Mouse (Mus musculus) testis, postnatal 10 days (tissue): ENCODE measurements around the gene Cd207.
"Not testable (repeated sequence)": the region's sequence is repeated elsewhere in the genome, so short reads cannot be mapped to it uniquely, and the experiment has no call there.

Experiments
- DNase-seq: peaks from one replicate; pipeline ENCODE4 v3.0.0; 2021; ENCODE audit warnings: low spot score

Gene Cd207

DNA sequence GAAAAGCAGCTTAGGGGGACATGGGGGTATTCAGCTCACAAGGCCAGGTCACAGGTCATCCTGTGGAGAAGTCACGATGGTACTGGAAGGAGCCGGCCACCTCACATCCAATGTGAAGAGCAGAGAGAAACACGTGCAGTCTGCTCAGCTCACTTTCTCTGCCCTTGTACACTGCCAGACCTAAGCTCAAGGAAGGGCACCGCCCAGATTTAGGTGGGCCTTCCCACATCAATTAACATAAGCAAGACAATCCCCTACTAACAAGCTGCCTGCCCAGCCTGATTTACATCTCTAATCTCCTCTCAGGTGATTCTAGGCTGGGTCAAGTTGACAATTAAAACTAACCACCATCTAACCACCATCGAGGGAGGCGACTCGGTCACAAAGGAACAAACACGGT lies 20.3 kb upstream of the Cd207 start:
- no peak for DNase-seq

DNA sequence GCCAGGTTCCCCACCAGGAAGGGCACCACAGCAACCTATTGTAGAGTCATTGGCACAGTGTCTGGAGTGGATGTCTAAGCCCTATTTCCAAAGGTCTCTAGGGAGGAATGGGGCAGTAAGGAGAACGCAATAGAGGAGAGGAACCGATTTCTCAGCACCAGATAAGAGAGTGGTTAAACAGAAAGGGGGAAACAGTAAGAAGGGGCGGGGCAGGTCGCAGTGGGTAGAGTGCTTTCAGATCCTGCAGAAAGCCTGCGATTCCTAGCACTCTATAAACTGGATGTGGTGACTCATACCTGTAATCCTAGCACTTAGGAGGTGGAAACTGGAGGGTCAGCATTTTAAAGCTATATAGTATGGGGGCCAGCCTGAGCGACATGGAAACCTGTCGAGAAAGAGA lies 19.0 kb upstream of the Cd207 start:
- no peak for DNase-seq

DNA sequence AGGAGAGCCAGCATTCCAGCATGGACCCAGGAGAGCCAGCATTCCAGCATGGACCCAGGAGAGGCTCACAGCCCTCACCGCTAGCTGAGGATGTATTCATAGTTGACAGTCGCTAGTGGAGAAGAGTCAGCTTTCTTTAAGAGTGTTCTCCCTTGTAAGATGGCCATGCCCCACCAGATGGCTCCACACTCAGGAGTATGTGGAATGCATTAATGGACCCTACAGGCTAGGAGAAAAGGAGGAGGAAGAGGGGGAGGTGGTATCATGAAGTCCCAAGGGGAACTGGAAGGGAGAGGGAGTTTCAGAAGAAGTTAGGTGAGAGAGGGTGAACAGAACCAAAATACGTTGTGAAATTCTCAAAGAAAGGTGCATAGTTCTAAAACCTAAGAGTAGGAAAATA lies 18.1 kb upstream of the Cd207 start:
- DNase-seq, result no peak

DNA sequence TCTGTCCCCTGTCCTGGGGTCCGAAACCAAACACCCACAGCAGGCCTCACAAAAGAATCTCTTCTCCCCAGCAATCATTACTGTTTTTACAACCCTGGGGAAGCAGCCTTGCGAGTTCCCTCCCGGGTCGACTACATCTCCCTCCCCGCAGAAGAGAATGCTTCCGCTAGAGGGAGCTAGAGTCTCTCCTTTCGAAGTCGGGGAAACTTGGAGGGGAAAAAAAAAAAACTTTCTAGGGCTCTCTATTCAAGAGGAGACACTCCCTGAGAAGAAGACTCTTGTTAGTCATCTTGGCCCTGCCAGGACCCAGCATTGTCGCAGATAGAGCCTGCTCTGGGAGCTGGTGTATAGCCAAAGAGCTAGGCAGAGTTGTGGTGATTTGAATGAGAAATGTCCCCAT lies 16.2 kb upstream of the Cd207 start:
- DNase-seq, result peak; percentile 65

DNA sequence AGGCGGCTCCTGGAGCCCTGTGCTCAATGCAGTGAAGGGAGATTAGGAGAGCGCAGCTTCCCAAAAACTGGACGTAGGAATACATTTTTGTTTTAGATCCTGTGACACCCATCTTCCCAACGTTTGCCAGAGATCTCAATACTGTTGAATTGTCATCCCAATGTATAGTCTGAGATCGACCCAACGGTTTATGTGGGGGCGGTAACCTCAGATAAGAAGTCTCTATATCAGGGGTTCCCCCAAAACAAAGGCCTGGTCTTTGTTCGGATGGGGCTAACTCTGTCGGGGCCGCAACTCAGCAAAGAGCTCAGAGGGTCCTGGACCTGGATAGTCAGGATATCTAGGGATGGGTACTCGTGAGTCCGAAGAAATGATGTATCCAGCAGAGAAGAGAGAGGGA lies 15.3 kb upstream of the Cd207 start:
- no peak for DNase-seq

DNA sequence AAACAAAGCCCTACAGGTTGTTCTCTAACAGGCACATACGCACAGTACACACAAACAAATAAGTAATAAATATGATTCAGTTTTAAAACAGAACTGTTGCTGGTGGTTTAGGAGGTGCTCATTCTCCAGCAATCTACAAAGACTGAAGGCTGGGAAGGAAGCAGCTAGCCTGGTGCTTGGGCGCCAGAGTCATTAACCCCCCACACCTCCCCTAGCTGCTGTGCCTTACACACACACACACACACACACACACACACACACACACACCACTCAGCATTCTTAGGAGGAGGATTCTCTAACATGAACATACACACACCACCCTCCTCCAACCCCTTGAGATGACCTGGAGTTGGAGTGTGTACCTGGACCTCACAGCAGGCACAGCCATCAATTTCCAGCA lies 13.3 kb upstream of the Cd207 start:
- no peak for DNase-seq

- DNase-seq, result peak; percentile 70
Measured at GRCm38 (mm10) chr6:83690277-83690676, 12.6 kb upstream of the Cd207 start.

- DNase-seq, result no peak
Measured at GRCm38 (mm10) chr6:83689374-83689773, 11.7 kb upstream of the Cd207 start.

- DNase-seq, result peak; percentile 91
Measured at GRCm38 (mm10) chr6:83673395-83673794, 4.3 kb downstream of the Cd207 start.

- DNase-seq, result no peak
Measured at GRCm38 (mm10) chr6:83665009-83665408, 12.6 kb downstream of the Cd207 start.

DNA sequence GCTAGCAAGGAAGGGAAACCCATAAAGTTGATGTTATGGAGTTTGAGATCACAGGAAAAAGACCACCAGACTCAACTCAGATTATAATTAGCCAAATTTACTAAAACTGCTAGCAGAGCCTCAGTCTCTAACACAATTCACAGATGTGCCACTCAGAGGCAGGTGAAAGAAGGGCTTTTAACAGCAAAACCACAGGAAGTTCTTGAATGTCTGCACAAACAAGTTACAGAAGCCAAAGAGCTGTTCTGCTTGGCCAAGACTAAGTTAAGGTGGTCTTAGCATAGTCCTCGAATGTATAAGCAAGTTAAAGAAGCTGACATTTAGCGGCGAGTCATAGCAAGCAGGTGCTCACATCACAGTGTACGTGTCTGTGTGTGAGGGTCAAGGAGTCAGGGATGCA lies 16.8 kb downstream of the Cd207 start:
- DNase-seq, result no peak

GRCm38 (mm10) chr6:83656087-83656486 lies 21.6 kb downstream of the Cd207 start, which contains the start of gene Clec4f:
Clec4f (minus strand) TSS chr6:83656187.
- no peak for DNase-seq

- no peak for DNase-seq
Measured at GRCm38 (mm10) chr6:83646715-83647114, 30.9 kb downstream of the Cd207 start.

DNA sequence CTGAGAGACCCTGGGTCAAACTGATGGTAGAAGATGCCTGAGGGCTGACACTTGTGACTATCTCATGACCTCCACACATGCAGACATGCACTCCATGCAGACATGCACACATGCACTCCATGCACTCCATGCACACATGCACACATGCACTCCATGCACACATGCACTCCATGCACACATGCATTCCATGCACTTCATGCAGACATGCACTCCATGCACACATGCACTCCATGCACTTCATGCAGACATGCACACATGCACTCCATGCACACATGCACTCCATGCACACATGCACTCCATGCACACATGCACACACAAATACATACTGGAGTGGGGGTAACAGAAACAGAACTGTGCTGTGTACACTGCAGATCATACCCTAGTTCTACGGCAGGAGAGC lies 42.3 kb downstream of the Cd207 start:
- no peak for DNase-seq

DNA sequence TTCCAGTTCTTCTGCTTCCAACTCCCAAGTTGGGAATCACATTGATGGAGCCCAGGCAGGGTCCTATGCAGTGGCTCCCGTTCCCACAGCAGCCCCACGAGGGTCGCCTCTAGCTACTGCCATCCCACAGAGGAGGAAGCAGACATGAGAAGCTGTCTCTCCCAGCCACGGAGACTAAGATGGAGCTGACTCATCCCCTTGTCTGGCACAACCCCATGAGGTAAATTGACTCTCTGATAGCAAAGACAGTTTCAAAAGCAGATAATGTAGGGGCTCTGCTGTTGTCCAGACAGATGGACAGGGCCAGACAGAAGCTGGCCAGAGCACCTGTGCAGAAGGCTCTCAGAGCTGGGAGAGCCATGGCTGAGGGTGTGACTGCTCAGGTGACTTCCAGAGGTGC lies 43.0 kb downstream of the Cd207 start:
- DNase-seq, result not testable (repeated sequence)

- not testable (repeated sequence) for DNase-seq
Measured at GRCm38 (mm10) chr6:83634106-83634505, 43.6 kb downstream of the Cd207 start.

DNA sequence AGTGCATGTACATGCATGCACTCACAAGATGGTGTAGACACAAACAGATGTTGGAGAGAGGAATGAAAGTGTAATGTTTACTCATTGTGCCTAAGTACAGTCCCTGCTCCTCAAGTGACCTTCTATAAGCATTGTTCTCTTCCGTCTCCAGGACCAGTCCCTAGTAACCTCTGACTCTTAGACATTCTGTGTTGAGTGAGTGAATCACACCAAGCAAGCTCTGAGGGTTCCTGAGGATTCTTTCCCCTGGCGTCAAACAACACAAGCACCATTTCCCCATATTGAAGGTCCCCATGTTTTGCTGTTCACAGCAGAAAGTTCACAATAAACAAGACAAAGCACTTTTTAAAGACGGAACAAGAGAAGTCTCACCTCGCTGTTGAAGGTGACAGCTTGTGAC lies 45.8 kb downstream of the Cd207 start:
- DNase-seq, result peak; percentile 8

- no peak for DNase-seq
Measured at GRCm38 (mm10) chr6:83626781-83627180, 50.9 kb downstream of the Cd207 start.
